Mouse (Mus musculus): ENCODE measurements around the gene Gm5890. TPM values are rescaled to one million over a fixed set of nuclear protein-coding genes. Genes with fewer than 3 reads are reported as not detected.
"Not testable (repeated sequence)": the region's sequence is repeated elsewhere in the genome, so short reads cannot be mapped to it uniquely, and the experiment has no call there.

Gm5890 gene
- not detected in 2 replicates for polyA plus RNA-seq (2015; fragmentation: Nextera tagmentation; extraction: Ambion mirVana)

DNA sequence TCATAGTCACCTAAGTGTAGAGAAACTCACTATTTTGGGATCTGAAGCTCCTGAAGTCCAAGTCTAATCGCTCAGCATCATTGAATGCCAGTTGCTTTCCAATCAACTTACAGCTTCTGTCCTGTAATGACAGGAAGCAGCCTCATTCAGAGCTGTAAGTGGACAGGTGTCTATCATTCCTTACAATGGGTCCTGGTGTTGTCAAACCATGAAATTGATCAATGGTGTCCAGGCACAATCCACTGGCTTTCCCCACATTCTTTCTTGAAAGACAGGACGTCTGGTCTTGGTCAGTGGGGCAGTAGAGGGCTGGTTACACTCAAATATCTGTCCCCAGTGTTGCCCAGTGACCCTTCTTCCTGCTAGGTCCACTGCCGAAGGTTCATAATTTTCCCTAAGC is at the start of gene Gm5890:
TSS of gene Gm5890 (minus strand) at position 101 of the 400 bp plus-strand sequence.
- H3K9me3 ChIP-seq (ENCODE audit: low read length); H3K4me1 ChIP-seq (ENCODE audit: insufficient read depth); H3K36me3 ChIP-seq (replicated peaks; ENCODE audit: insufficient read depth, low read length); ATAC-seq; DNase-seq; H3K9ac ChIP-seq (replicated peaks); H3K4me2 ChIP-seq (ENCODE audit: low read depth, low read length); H3K27ac ChIP-seq (ENCODE audit: low read depth); H3K4me3 ChIP-seq (ENCODE audit: low read depth, low read length); H3K27me3 ChIP-seq (ENCODE audit: insufficient read depth, low read length): not testable (repeated sequence)
- WGBS (ENCODE audit: insufficient replicate concordance): no CpG with 5 or more reads among the region's 3 CpGs

DNA sequence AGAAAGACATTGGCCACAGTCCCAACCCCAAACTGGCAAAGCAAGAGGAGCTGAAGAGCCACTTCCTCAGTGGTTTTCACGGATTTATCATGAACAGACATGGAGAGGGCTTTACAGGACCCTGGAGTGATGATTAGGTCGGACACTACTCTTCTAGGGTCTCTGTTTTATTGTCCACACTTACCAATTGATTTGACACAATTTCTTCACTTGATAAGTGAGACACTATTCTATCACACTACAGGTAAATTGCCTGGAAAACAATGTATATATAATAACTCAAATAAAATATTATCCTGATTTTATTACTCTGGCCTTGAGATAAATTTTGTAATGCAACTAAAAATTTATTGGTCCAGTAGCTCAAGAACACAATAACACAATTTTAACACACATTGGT is 28.9 kb downstream of the Gm5890 start, which contains the start of gene Gm4498:
TSS of gene Gm4498 (minus strand) at position 101 of the 400 bp plus-strand sequence.
- not testable (repeated sequence) for H3K9ac ChIP-seq (replicated peaks); H3K4me1 ChIP-seq (ENCODE audit: insufficient read depth); ATAC-seq; H3K36me3 ChIP-seq (replicated peaks; ENCODE audit: insufficient read depth, low read length); H3K4me2 ChIP-seq (ENCODE audit: low read depth, low read length); H3K27me3 ChIP-seq (ENCODE audit: insufficient read depth, low read length); H3K9me3 ChIP-seq (ENCODE audit: low read length); DNase-seq; H3K27ac ChIP-seq (ENCODE audit: low read depth); H3K4me3 ChIP-seq (ENCODE audit: low read depth, low read length)
- no CpG with 5 or more reads among the region's 2 CpGs for WGBS (ENCODE audit: insufficient replicate concordance)

Other genes starting within 250 kb of the Gm5890 start
- not detected in 2 replicates for gene Vmn1r91, start 163.2 kb downstream of the Gm5890 start, polyA plus RNA-seq (2015; fragmentation: Nextera tagmentation; extraction: Ambion mirVana)
- not detected in 2 replicates for gene Gm16442, start 140.3 kb downstream of the Gm5890 start, polyA plus RNA-seq (2015; fragmentation: Nextera tagmentation; extraction: Ambion mirVana)
- gene Vmn1r93, start 123.7 kb downstream of the Gm5890 start, polyA plus RNA-seq (2015; fragmentation: Nextera tagmentation; extraction: Ambion mirVana): not detected in 2 replicates
- not detected in 2 replicates for gene Vmn1r94, start 94.5 kb downstream of the Gm5890 start, polyA plus RNA-seq (2015; fragmentation: Nextera tagmentation; extraction: Ambion mirVana)
- gene Vmn1r95, start 69.1 kb downstream of the Gm5890 start, polyA plus RNA-seq (2015; fragmentation: Nextera tagmentation; extraction: Ambion mirVana): not detected in 2 replicates
- gene Gm6164, start 57.2 kb downstream of the Gm5890 start, polyA plus RNA-seq (2015; fragmentation: Nextera tagmentation; extraction: Ambion mirVana): not detected in 2 replicates
- gene Gm4498, start 29.0 kb downstream of the Gm5890 start, polyA plus RNA-seq (2015; fragmentation: Nextera tagmentation; extraction: Ambion mirVana): not detected in 2 replicates
- gene Gm4133, start 71.2 kb upstream of the Gm5890 start, polyA plus RNA-seq (2015; fragmentation: Nextera tagmentation; extraction: Ambion mirVana): not detected in 2 replicates
- gene Gm5728, start 112.6 kb upstream of the Gm5890 start, polyA plus RNA-seq (2015; fragmentation: Nextera tagmentation; extraction: Ambion mirVana): not detected in 2 replicates
- not detected in 2 replicates for gene Vmn1r100, start 155.1 kb upstream of the Gm5890 start, polyA plus RNA-seq (2015; fragmentation: Nextera tagmentation; extraction: Ambion mirVana)
- not detected in 2 replicates for gene Vmn1r101, start 179.8 kb upstream of the Gm5890 start, polyA plus RNA-seq (2015; fragmentation: Nextera tagmentation; extraction: Ambion mirVana)
- gene Gm10670, start 212.1 kb upstream of the Gm5890 start, polyA plus RNA-seq (2015; fragmentation: Nextera tagmentation; extraction: Ambion mirVana): not detected in 2 replicates
- not detected in 2 replicates for gene Vmn1r103, start 247.7 kb upstream of the Gm5890 start, polyA plus RNA-seq (2015; fragmentation: Nextera tagmentation; extraction: Ambion mirVana)

Data from liver, postnatal 0 days (tissue).